Mouse (Mus musculus) hindbrain, postnatal 0 days (tissue): ENCODE results near the gene Ddx1. TPM values are rescaled to one million over a fixed set of nuclear protein-coding genes. Genes with fewer than 3 reads are reported as not detected.

Source experiments
- ATAC-seq: fragments of 200-750 bp; cut with Nextera tagmentation; 2 replicates; pipeline ENCODE4 v1.8.0; 2017; ENCODE audit warnings: mild to moderate bottlenecking, moderate TSS enrichment, moderate library complexity
- DNase-seq: peaks from one replicate; pipeline ENCODE4 v3.0.0-alpha.2; 2015; ENCODE audit warnings: low spot score
- H3K27ac ChIP-seq: fragments of 300-500 bp; sonication (generic); 2 replicates; pipeline ENCODE4 v1.5.1; 2014; ENCODE audit warnings: mild to moderate bottlenecking
- H3K27me3 ChIP-seq: fragments of 300-500 bp; sonication (generic); 2 replicates; pipeline ENCODE4 v1.6.1; 2014; ENCODE audit warnings: low read length, mixed read lengths; ENCODE audit not compliant: insufficient read depth
- H3K36me3 ChIP-seq: fragments of 300-500 bp; sonication (generic); 2 replicates; pipeline ENCODE4 v1.6.1; 2014; ENCODE audit warnings: low read length, mixed read lengths; ENCODE audit not compliant: insufficient read depth
- H3K4me1 ChIP-seq: fragments of 300-500 bp; sonication (generic); 2 replicates; pipeline ENCODE4 v1.6.1; 2014; ENCODE audit warnings: antibody characterized with exemption, low read length, mixed read lengths; ENCODE audit not compliant: insufficient read depth
- H3K4me2 ChIP-seq: fragments of 300-500 bp; sonication (generic); 2 replicates; pipeline ENCODE4 v1.6.1; 2014; ENCODE audit warnings: low read depth, mild to moderate bottlenecking, low read length, moderate library complexity, mixed read lengths
- H3K4me3 ChIP-seq: fragments of 300-500 bp; sonication (generic); 2 replicates; pipeline ENCODE4 v1.5.1; 2014; ENCODE audit warnings: low read length
- H3K9ac ChIP-seq: fragments of 300-500 bp; sonication (generic); replicated peaks from 2 replicates; pipeline ENCODE4 v1.6.1; 2014; ENCODE audit warnings: mild to moderate bottlenecking, low read length, moderate library complexity, mixed read lengths
- H3K9me3 ChIP-seq: fragments of 300-500 bp; sonication (generic); 2 replicates; pipeline ENCODE4 v1.6.1; 2016; ENCODE audit warnings: low read length, mixed read lengths
- CTCF ChIP-seq: IDR thresholded peaks from 2 replicates; pipeline ENCODE4 v1.5.1; 2016; ENCODE audit warnings: antibody characterized with exemption, control low read depth, low read depth
- WGBS: fragments of 180-500 bp; shearing (Covaris S2); extraction: QIAGEN DNeasy Blood & Tissue Kit; methylation state at CpG from one replicate; pipeline ENCODE4 v1.1.7; 2014; 5-methylcytosine and 5-hydroxymethylcytosine counted together
- polyA plus RNA-seq: library from polyadenylated mRNA; unstranded; fragments of >200 nt; fragmentation: Nextera tagmentation; extraction: Ambion mirVana; gene quantifications from 2 replicates; pipeline ENCODE4 v1.2.1, GENCODE M21; 2015
- total RNA-seq: library from RNA; depleted of rRNA; stranded (reverse); fragments of >200 nt; gene quantifications from 2 replicates; pipeline ENCODE4 v1.2.3, GENCODE M21; 2014; rRNA removed

Gene Ddx1
- total and polyA plus RNA-seq, 2 experiments from 2014 or later = 29.2 to 130 TPM

DNA sequence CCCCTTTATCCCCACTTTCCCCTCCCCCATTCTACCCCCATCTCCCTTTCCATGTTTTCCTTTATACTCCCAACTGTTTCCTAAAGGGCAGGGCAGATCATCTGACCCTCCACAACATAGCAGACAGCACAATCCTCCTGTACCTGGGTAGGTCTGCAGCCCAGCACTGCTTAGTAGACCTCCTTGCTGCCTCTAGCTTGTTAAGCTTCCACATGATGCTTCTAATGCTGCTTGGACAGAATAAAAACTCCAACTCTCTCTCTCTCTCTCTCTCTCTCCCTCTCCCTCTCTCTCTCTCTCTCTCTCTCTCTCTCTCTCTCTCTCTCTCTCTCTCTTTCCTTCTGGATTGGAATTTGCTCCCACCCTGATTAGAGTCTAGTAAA lies 68.7 kb downstream of the Ddx1 start:
- Histone ChIP-seq H3K27me3 (no peaks in the 10 kb centered on the region), H3K4me1 (no peaks in the 10 kb centered on the region), H3K4me2 (no peak overlapping the region), H3K9ac (no peak overlapping the region), H3K9me3 (no peaks in the 10 kb centered on the region), H3K27ac (peak overlapping the region; percentile 26; the same call in 1 of the 2 replicates), H3K4me3 (no peak overlapping the region), H3K36me3 (no peaks in the 10 kb centered on the region)
- ATAC-seq = no peak
- no peak for TF ChIP-seq CTCF
- DNase-seq = no peak

DNA sequence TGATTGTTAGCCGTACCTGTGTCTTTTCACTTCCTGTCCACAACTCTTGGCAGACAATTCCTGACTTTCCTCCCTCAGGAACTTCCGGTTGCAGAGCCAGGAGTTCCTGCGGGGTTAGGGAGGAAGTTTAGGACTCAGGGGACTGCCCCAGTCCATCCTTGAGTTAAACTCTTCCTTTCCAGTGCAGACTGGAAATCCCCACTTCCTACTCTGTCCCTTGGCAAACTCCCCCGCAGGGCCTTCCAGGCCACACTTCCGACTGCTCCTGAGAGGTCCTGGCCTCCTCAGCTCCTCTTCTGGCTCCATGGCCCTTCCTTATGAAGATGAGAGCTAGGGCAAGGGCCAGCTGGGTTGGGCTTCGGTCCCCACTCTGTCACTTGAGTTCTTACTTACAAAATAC lies 71.4 kb downstream of the Ddx1 start:
- Histone ChIP-seq H3K36me3 (no peaks in the 10 kb centered on the region), H3K4me3 (no peak overlapping the region), H3K9ac (no peak overlapping the region), H3K4me2 (no peak overlapping the region), H3K27me3 (no peaks in the 10 kb centered on the region), H3K27ac (no peak overlapping the region), H3K4me1 (no peaks in the 10 kb centered on the region), H3K9me3 (no peaks in the 10 kb centered on the region)
- no peak for DNase-seq
- ATAC-seq = no peak
- 80% methylated on average over 6 of the region's 6 CpGs for WGBS
- TF ChIP-seq CTCF = no peak

DNA sequence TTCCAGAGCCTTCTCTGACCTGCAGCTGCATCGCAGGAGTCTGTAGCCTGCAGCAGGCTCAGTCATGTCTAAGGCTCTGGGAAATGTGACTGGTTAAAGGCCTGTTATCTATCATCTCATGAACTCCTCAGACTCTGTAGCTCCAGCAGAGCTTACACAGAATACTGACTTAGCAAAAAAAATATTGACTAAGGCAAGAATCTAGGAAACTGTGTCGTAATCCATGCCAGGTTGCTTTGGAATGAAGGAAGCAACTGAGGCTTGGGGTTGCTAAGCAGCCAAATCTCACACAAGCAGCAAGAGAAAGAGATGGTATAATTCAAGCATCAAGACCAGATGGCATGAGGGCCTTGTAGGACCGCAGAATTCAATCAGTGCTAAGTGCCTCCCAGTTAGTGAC lies 72.1 kb downstream of the Ddx1 start:
- DNase-seq = no peak

DNA sequence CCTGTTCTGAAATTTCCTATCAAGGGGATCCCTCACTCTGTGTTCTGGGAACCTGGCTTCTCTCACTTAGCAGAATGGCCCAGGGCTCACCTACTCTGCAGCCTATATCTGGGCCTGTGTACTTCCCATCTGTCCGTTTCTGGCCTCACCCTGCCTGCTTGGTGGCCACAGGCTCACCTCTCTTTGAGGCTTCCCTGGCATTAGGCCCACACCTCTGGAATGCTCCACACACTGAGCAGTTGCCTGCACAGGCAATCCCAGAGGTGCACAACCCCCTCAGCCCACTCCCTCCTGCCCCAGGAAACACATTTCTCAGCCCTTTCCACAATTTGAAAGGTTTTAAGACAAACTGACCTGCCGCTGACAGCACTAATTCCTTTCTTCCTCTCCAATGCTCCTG lies 72.9 kb downstream of the Ddx1 start:
- DNase-seq (no peak), ATAC-seq (no peak)
- Histone ChIP-seq H3K27ac (no peak overlapping the region), H3K4me3 (no peak overlapping the region), H3K9ac (no peak overlapping the region), H3K36me3 (no peaks in the 10 kb centered on the region), H3K4me2 (no peak overlapping the region), H3K4me1 (no peaks in the 10 kb centered on the region), H3K9me3 (no peaks in the 10 kb centered on the region), H3K27me3 (no peaks in the 10 kb centered on the region)
- no peak for TF ChIP-seq CTCF
- WGBS = 57% methylated on average over 2 of the region's 2 CpGs

More for the DNA sequence above, 72.1 kb downstream of the Ddx1 start:
- no peak overlapping the region for H3K27ac ChIP-seq
- H3K4me1 ChIP-seq = no peaks in the 10 kb centered on the region
- ATAC-seq = no peak
- H3K36me3 ChIP-seq = no peaks in the 10 kb centered on the region
- no peaks in the 10 kb centered on the region for H3K9me3 ChIP-seq
- no peak overlapping the region for H3K4me3 ChIP-seq
- H3K9ac ChIP-seq = no peak overlapping the region
- no peak for TF ChIP-seq CTCF
- no peak overlapping the region for H3K4me2 ChIP-seq
- H3K27me3 ChIP-seq = no peaks in the 10 kb centered on the region
- 60% methylated on average over 3 of the region's 3 CpGs for WGBS

DNA sequence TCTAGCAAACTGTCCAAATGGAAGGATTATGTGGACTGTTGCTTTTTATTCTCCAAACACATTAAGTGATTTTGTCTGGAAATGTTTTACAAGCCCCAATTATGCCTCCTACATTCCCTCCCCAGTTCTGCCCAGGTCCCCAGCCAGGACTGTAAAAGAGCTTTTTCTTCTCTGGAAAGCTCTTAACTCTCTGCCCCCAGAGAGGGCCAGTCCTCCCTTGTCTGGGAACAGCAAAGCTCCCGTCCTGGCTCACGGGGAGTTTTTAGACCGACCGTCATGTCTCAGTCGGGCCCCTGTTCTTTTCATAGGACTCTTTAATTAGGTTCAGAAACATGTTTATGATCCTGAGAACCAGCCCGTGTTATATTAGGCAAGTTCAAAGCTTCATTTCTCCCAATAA lies 75.0 kb downstream of the Ddx1 start:
- no peak for ATAC-seq
- no peak for DNase-seq
- H3K27me3 ChIP-seq = no peaks in the 10 kb centered on the region
- no peak overlapping the region for H3K27ac ChIP-seq
- no peak overlapping the region for H3K4me3 ChIP-seq
- TF ChIP-seq CTCF = no peak
- no peak overlapping the region for H3K9ac ChIP-seq
- H3K4me1 ChIP-seq = no peaks in the 10 kb centered on the region
- 63% methylated on average over 6 of the region's 6 CpGs for WGBS
- H3K9me3 ChIP-seq = no peaks in the 10 kb centered on the region
- H3K4me2 ChIP-seq = no peak overlapping the region
- no peaks in the 10 kb centered on the region for H3K36me3 ChIP-seq

DNA sequence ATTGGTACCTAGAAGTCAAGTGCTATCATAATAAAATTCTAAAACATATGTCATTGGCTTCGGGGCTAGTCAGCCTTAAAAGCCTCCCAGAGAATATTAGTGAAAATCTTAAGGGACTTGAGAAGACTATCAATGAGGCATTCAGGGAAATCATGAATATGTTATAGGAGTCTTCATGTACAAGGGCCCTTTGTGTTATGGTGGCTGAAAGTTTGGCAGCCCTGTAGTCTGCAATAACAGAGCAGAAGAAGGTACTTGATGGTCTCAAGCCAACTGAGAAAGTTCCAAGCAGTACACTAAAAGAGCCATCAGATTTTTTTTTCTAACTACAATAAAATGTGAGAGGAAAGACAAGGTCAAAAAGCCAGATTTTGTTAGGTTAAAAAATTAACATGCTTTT lies 80.9 kb downstream of the Ddx1 start:
- DNase-seq (peak; percentile 35), ATAC-seq (peak; percentile 68; the same call in 1 of the 2 replicates)
- Histone ChIP-seq H3K36me3 (no peaks in the 10 kb centered on the region), H3K4me1 (no peaks in the 10 kb centered on the region), H3K27ac (0 out of 2 replicates have a peak overlapping the region, but pooled peaks have one; percentile 41), H3K27me3 (no peaks in the 10 kb centered on the region), H3K9me3 (no peaks in the 10 kb centered on the region), H3K9ac (no peak overlapping the region), H3K4me2 (no peak overlapping the region), H3K4me3 (no peak overlapping the region)
- 40% methylated on average over 1 of the region's 1 CpGs for WGBS
- TF ChIP-seq CTCF = no peak

DNA sequence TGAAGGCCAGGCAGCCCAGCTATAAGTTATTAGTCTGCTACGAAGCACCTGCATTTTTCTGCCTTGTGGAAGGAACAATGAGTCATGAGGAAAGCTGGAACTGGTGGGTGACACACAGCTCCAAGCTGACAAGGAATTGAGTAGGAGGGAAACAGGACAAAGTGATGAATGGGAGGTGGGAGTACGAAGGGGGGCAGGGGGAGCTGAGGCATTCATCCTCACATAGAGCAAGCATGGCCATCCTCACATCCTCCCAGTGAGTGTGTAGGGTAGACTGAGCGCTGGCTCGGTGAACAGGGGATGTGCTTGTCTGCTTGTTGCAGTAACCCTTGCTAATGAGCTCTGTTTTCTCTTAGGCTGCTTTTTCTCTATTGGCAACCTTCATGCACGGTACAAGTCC lies 81.9 kb downstream of the Ddx1 start:
- Histone ChIP-seq H3K36me3 (no peaks in the 10 kb centered on the region), H3K9me3 (no peaks in the 10 kb centered on the region), H3K4me2 (no peak overlapping the region), H3K4me1 (no peaks in the 10 kb centered on the region), H3K4me3 (no peak overlapping the region), H3K27me3 (no peaks in the 10 kb centered on the region), H3K9ac (no peak overlapping the region), H3K27ac (0 out of 2 replicates have a peak overlapping the region, but pooled peaks have one; percentile 41)
- DNase-seq = no peak
- ATAC-seq = 0 out of 2 replicates have a peak, but pooled peaks have one; percentile 24
- TF ChIP-seq CTCF = no peak
- WGBS = 82% methylated on average over 5 of the region's 5 CpGs

Other genes starting within 250 kb of the Ddx1 start
- 47.8 and 48.1 TPM in 2 replicates for gene Nbas, start 19.9 kb upstream of the Ddx1 start, total RNA-seq
- gene Nbas, start 19.9 kb upstream of the Ddx1 start, polyA plus RNA-seq = 10.5 and 12.1 TPM in 2 replicates